Mouse (Mus musculus) activated CD4-positive, CD25-positive, alpha-beta regulatory T cell (primary cell): ENCODE data around the gene Sirt7. TPM values are rescaled to one million over a fixed set of nuclear protein-coding genes. Genes with fewer than 3 reads are reported as not detected.

ENCODE experiments used
- polyA plus RNA-seq, 2 experiments: library from polyadenylated mRNA; unstranded; fragments of 100-300 nt; shearing (Covaris generic); gene quantifications; one replicate each; pipeline ENCODE4 v1.2.1; 2017

Sirt7 gene
- polyA plus RNA-seq: 100 to 1,000 TPM; 166 to 248 TPM

GRCm38 (mm10) chr11:120625152-120625775 is at the start of gene Sirt7:
TSS of gene Sirt7 (minus strand) at chr11:120625240.

GRCm38 (mm10) chr11:120672687-120673593 is 47.9 kb upstream of the Sirt7 start, which contains the start of gene Aspscr1:
TSS of gene Aspscr1 (plus strand) at chr11:120672973.

GRCm38 (mm10) chr11:120661076-120661460 is 36.0 kb upstream of the Sirt7 start, which contains the start of gene Notum:
TSS of gene Notum (minus strand) at chr11:120661175.

GRCm38 (mm10) chr11:120648001-120648476 is 23.0 kb upstream of the Sirt7 start, which contains the start of gene Myadml2:
TSS of gene Myadml2 (minus strand) at chr11:120648158.

GRCm38 (mm10) chr11:120643601-120643987 is 18.6 kb upstream of the Sirt7 start, which contains the start of gene Pycr1:
TSS of gene Pycr1 (minus strand) at chr11:120643769.

GRCm38 (mm10) chr11:120633520-120634343 is 8.7 kb upstream of the Sirt7 start, which contains the start of gene Mafg:
TSS of gene Mafg (minus strand) at chr11:120633600.

GRCm38 (mm10) chr11:120617519-120618112 is 7.4 kb downstream of the Sirt7 start, which contains the start of gene Pcyt2:
TSS of gene Pcyt2 (minus strand) at chr11:120617936.

GRCm38 (mm10) chr11:120608241-120609034 is 16.6 kb downstream of the Sirt7 start, which contains the start of gene Npb:
TSS of gene Npb (plus strand) at chr11:120608477.

GRCm38 (mm10) chr11:120598283-120598989 is 26.6 kb downstream of the Sirt7 start, which contains the start of the genes Alyref and Anapc11:
TSS of gene Alyref (minus strand) at chr11:120598365.
TSS of gene Anapc11 (plus strand) at chr11:120598421.

GRCm38 (mm10) chr11:120581490-120582267 is 43.4 kb downstream of the Sirt7 start, which contains the start of gene Arhgdia:
TSS of gene Arhgdia (minus strand) at chr11:120581624.

GRCm38 (mm10) chr11:120572752-120573584 is 52.1 kb downstream of the Sirt7 start, which contains the start of gene P4hb:
TSS of gene P4hb (minus strand) at chr11:120573253.

Other genes with a start within 250 kb of the Sirt7 start
- gene Faap100, start 246.5 kb downstream of the Sirt7 start, polyA plus RNA-seq: 10 to 100 TPM; 17.7 to 24.0 TPM
- gene Nploc4, start 187.5 kb downstream of the Sirt7 start, polyA plus RNA-seq: 10 to 100 TPM; 29.4 to 53.4 TPM
- gene Tspan10, start 182.6 kb downstream of the Sirt7 start, polyA plus RNA-seq: under 1 TPM in 1 of 2 experiments, not detected in 1; 0.53 TPM
- gene Pde6g, start 171.7 kb downstream of the Sirt7 start, polyA plus RNA-seq: under 1 TPM in 1 of 2 experiments, not detected in 1; 0.63 TPM
- gene Oxld1, start 167.2 kb downstream of the Sirt7 start, polyA plus RNA-seq: 10 to 100 TPM; 10.9 to 11.1 TPM
- 10 to 100 TPM; 27.4 to 32.2 TPM for gene Ccdc137, start 167.1 kb downstream of the Sirt7 start, polyA plus RNA-seq
- 10 to 100 TPM; 26.3 to 36.0 TPM for gene Arl16, start 157.6 kb downstream of the Sirt7 start, polyA plus RNA-seq
- gene Mrpl12, start 140.6 kb downstream of the Sirt7 start, polyA plus RNA-seq: 10 to 100 TPM; 54.0 to 85.3 TPM
- gene Slc25a10, start 133.4 kb downstream of the Sirt7 start, polyA plus RNA-seq: 10 to 100 TPM in 1 of 2 experiments, 1 to 10 TPM in 1; 8.9 to 11.6 TPM
- not detected for gene Gcgr, start 94.5 kb downstream of the Sirt7 start, polyA plus RNA-seq
- 100 to 1,000 TPM; 116 to 170 TPM for gene Mcrip1, start 75.5 kb downstream of the Sirt7 start, polyA plus RNA-seq
- not detected for gene Ppp1r27, start 74.1 kb downstream of the Sirt7 start, polyA plus RNA-seq
- 100 to 1,000 TPM; 254 to 278 TPM for gene P4hb, start 52.0 kb downstream of the Sirt7 start, polyA plus RNA-seq
- 100 to 1,000 TPM; 711 to 836 TPM for gene Arhgdia, start 43.6 kb downstream of the Sirt7 start, polyA plus RNA-seq
- gene Alyref, start 26.9 kb downstream of the Sirt7 start, polyA plus RNA-seq: 100 to 1,000 TPM; 330 to 378 TPM
- gene Anapc11, start 26.8 kb downstream of the Sirt7 start, polyA plus RNA-seq: 100 to 1,000 TPM; 108 to 129 TPM
- 1 to 10 TPM in 1 of 2 experiments, under 1 TPM in 1; 0.55 to 2.3 TPM for gene Npb, start 16.8 kb downstream of the Sirt7 start, polyA plus RNA-seq
- gene Pcyt2, start 7.3 kb downstream of the Sirt7 start, polyA plus RNA-seq: 100 to 1,000 TPM; 101 to 127 TPM
- gene Mafg, start 8.4 kb upstream of the Sirt7 start, polyA plus RNA-seq: 10 to 100 TPM; 20.6 to 22.5 TPM
- gene Pycr1, start 18.5 kb upstream of the Sirt7 start, polyA plus RNA-seq: under 1 TPM; 0.23 to 0.66 TPM
- gene Myadml2, start 22.9 kb upstream of the Sirt7 start, polyA plus RNA-seq: under 1 TPM; 0.36 to 0.41 TPM
- gene Notum, start 35.9 kb upstream of the Sirt7 start, polyA plus RNA-seq: not detected
- gene Aspscr1, start 47.7 kb upstream of the Sirt7 start, polyA plus RNA-seq: 100 to 1,000 TPM; 160 to 177 TPM
- gene Cenpx, start 88.5 kb upstream of the Sirt7 start, polyA plus RNA-seq: 100 to 1,000 TPM; 104 to 146 TPM
- 10 to 100 TPM; 37.3 to 49.3 TPM for gene Lrrc45, start 88.7 kb upstream of the Sirt7 start, polyA plus RNA-seq
- gene Rac3, start 96.2 kb upstream of the Sirt7 start, polyA plus RNA-seq: 1 to 10 TPM; 1.4 TPM
- 10 to 100 TPM; 13.6 to 22.1 TPM for gene Dcxr, start 102.0 kb upstream of the Sirt7 start, polyA plus RNA-seq
- gene Cbr2, start 106.9 kb upstream of the Sirt7 start, polyA plus RNA-seq: 1 to 10 TPM in 1 of 2 experiments, not detected in 1; 8.5 TPM
- gene Hmga1b, start 137.6 kb upstream of the Sirt7 start, polyA plus RNA-seq: 10 to 100 TPM; 15.6 to 15.9 TPM
- 10 to 100 TPM; 31.9 to 32.2 TPM for gene Rfng, start 159.0 kb upstream of the Sirt7 start, polyA plus RNA-seq
- 100 to 1,000 TPM; 132 to 179 TPM for gene Gps1, start 159.0 kb upstream of the Sirt7 start, polyA plus RNA-seq
- gene Dus1l, start 171.2 kb upstream of the Sirt7 start, polyA plus RNA-seq: 10 to 100 TPM; 63.8 to 80.4 TPM
- gene Fasn, start 199.3 kb upstream of the Sirt7 start, polyA plus RNA-seq: 10 to 100 TPM; 22.8 to 39.0 TPM